Mouse (Mus musculus) macrophage (primary cell): ENCODE measurements around the gene Dlx6. TPM values are rescaled to one million over a fixed set of nuclear protein-coding genes. Genes with fewer than 3 reads are reported as not detected.

Experiments
- H3K27ac ChIP-seq: fragments of 350-480 bp; formaldehyde crosslinking; 2 replicates; pipeline ENCODE4 v1.9.0; 2021
- H3K36me3 ChIP-seq: fragments of 350-480 bp; formaldehyde crosslinking; 2 replicates; pipeline ENCODE4 v1.9.0; 2021; ENCODE audit errors: inconsistent target
- H3K4me3 ChIP-seq: fragments of 350-480 bp; formaldehyde crosslinking; 2 replicates; pipeline ENCODE4 v1.9.0; 2021; ENCODE audit errors: inconsistent target
- H3K79me2 ChIP-seq: fragments of 350-480 bp; formaldehyde crosslinking; 2 replicates; pipeline ENCODE4 v1.9.0; 2021; ENCODE audit errors: inconsistent target
- WGBS: methylation state at CpG from one replicate; pipeline ENCODE4 v1.1.7; 2026; ENCODE audit warnings: inconsistent platforms; ENCODE audit not compliant: missing documents; 5-methylcytosine and 5-hydroxymethylcytosine counted together
- polyA plus RNA-seq: library from polyadenylated mRNA; stranded (reverse); fragments of 250-400 nt; gene quantifications from 3 replicates; pipeline ENCODE4 v1.2.4, GENCODE M21; 2018; ENCODE audit warnings: inconsistent platforms

Gene Dlx6
- polyA plus RNA-seq, 1 experiment from 2014 or later: not detected

GRCm38 (mm10) chr6:6854902-6855745 lies 8.0 kb upstream of the Dlx6 start:
- WGBS: 10% methylated on average over 24 of the region's 25 CpGs
- Histone ChIP-seq H3K27ac (no peak overlapping the region), H3K79me2 (no peaks in the 10 kb centered on the region), H3K36me3 (no peaks in the 10 kb centered on the region), H3K4me3 (no peak overlapping the region)

DNA sequence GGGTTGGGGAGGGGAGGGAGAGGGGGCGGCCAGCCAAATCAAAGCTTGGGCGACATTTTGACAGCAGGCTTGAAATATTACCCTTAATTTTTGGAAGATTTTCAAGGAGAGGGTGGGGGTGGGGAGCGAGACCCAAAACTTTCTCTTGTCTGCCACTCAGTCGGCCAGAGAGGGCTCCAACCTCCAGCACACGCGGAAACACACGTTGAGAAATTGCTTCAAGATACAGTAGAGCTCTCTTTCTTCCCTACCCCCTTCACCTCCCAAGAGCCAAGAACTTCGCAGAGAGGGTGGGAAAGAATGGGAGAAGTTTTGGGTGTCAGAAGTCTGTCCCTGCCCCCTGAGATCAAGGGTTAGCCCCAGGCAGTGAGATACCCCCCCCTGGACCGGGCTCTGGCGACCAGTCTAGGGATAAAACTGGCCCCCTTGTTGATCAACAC lies 7.4 kb upstream of the Dlx6 start:
- no peaks in the 10 kb centered on the region for H3K79me2 ChIP-seq
- H3K4me3 ChIP-seq: no peak overlapping the region
- no peak overlapping the region for H3K27ac ChIP-seq
- H3K36me3 ChIP-seq: no peaks in the 10 kb centered on the region
- 5% methylated on average over 10 of the region's 10 CpGs for WGBS

- no peak overlapping the region for H3K4me3 ChIP-seq
- 5% methylated on average over 19 of the region's 20 CpGs for WGBS
- H3K79me2 ChIP-seq: no peaks in the 10 kb centered on the region
These were observed 6.8 kb upstream of the Dlx6 start for GRCm38 (mm10) chr6:6856316-6856715.

GRCm38 (mm10) chr6:6856881-6857280 lies 6.3 kb upstream of the Dlx6 start:
- Histone ChIP-seq H3K27ac (no peak overlapping the region), H3K79me2 (no peaks in the 10 kb centered on the region), H3K36me3 (no peaks in the 10 kb centered on the region), H3K4me3 (no peak overlapping the region)
- WGBS: 14% methylated on average over 4 of the region's 4 CpGs

More at GRCm38 (mm10) chr6:6856316-6856715, 6.8 kb upstream of the Dlx6 start:
- H3K27ac ChIP-seq: no peak overlapping the region
- H3K36me3 ChIP-seq: no peaks in the 10 kb centered on the region

GRCm38 (mm10) chr6:6857766-6858165 lies 5.4 kb upstream of the Dlx6 start:
- H3K36me3 ChIP-seq: no peaks in the 10 kb centered on the region
- 24% methylated on average over 2 of the region's 2 CpGs for WGBS
- no peak overlapping the region for H3K4me3 ChIP-seq
- no peaks in the 10 kb centered on the region for H3K79me2 ChIP-seq
- H3K27ac ChIP-seq: no peak overlapping the region

DNA sequence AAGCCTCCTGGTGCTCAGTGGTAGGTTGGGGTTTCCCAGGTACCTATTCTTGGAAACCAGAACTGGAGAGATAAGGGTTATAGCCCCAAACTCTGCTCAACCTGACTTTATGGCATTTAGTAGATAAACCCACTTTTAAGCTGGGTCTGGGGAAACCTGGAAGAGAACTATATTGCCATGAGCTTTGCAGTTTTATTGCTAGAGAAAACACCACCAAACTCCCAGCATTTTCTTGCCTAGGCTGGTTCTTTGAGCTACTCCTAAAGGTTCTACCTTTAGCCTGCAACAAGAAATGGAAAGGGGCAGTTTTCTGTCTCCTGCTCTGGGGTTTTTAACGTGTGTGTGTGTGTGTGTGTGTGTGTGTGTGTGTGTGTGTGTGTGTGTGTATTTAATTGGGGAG lies 4.6 kb upstream of the Dlx6 start:
- H3K4me3 ChIP-seq: no peak overlapping the region
- WGBS: 0% methylated on average over 1 of the region's 1 CpGs
- no peaks in the 10 kb centered on the region for H3K79me2 ChIP-seq
- no peaks in the 10 kb centered on the region for H3K36me3 ChIP-seq
- H3K27ac ChIP-seq: no peak overlapping the region

DNA sequence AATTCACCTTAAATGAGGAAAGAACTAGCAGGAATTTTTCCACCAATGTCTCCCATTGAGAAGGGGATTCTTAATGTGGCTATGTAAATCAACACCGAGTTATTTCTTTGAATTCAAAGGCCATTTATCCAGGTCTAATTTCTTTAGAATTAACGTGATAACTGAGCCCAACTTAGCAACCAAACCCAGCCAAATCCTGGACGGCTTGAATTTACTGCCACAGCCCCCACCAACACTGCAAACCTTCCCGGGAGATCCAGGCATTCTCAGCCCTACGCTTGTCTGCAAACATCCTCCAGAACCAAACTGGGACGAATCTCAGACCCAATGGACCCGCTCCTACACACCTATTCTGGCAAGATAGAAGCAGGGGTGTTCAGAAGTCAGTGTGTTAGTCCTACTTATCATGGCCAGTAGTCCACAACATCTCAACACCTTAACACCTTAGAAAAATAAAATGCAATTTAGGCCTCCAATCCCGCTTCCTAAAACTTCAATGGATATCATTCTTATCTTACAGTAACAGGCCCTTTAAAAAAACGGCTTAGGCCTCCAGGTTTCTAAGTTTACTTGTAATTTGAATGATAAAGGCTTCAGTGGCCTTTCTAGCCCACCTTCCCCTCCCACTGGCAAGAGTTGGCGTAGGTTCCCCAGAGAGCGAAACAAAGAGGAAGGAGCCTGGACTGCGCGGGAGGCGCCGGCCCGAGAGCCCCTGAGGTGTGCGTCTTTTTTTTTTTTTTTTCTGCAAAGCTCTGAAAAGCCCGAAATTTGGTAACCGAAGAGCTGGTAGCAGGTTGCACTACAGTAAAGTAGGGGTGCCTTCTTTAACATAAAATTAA lies 3.8 kb upstream of the Dlx6 start:
- no peaks in the 10 kb centered on the region for H3K79me2 ChIP-seq
- 9% methylated on average over 19 of the region's 19 CpGs for WGBS
- H3K27ac ChIP-seq: no peak overlapping the region
- no peak overlapping the region for H3K4me3 ChIP-seq
- H3K36me3 ChIP-seq: no peaks in the 10 kb centered on the region

GRCm38 (mm10) chr6:6859950-6860410 lies 3.2 kb upstream of the Dlx6 start:
- no peaks in the 10 kb centered on the region for H3K79me2 ChIP-seq
- no peak overlapping the region for H3K27ac ChIP-seq
- 4% methylated on average over 21 of the region's 21 CpGs for WGBS
- H3K4me3 ChIP-seq: no peak overlapping the region
- no peaks in the 10 kb centered on the region for H3K36me3 ChIP-seq

- H3K36me3 ChIP-seq: no peaks in the 10 kb centered on the region
- WGBS: 1% methylated on average over 33 of the region's 33 CpGs
- H3K4me3 ChIP-seq: no peak overlapping the region
- no peak overlapping the region for H3K27ac ChIP-seq
- no peaks in the 10 kb centered on the region for H3K79me2 ChIP-seq
These were observed 2.6 kb upstream of the Dlx6 start for GRCm38 (mm10) chr6:6860411-6861085.

GRCm38 (mm10) chr6:6861086-6861797 lies 1.9 kb upstream of the Dlx6 start:
- WGBS: 6% methylated on average over 21 of the region's 21 CpGs
- Histone ChIP-seq H3K36me3 (no peaks in the 10 kb centered on the region), H3K79me2 (no peaks in the 10 kb centered on the region), H3K4me3 (no peak overlapping the region), H3K27ac (no peak overlapping the region)

- Histone ChIP-seq H3K4me3 (no peak overlapping the region), H3K36me3 (no peaks in the 10 kb centered on the region), H3K27ac (no peak overlapping the region), H3K79me2 (no peaks in the 10 kb centered on the region)
- WGBS: 8% methylated on average over 11 of the region's 11 CpGs
These were observed 1.2 kb upstream of the Dlx6 start for GRCm38 (mm10) chr6:6861798-6862428.

- H3K27ac ChIP-seq: no peak overlapping the region
- no peaks in the 10 kb centered on the region for H3K36me3 ChIP-seq
- WGBS: 5% methylated on average over 23 of the region's 23 CpGs
- H3K4me3 ChIP-seq: no peak overlapping the region
- H3K79me2 ChIP-seq: no peaks in the 10 kb centered on the region
These were observed 523 bp upstream of the Dlx6 start for GRCm38 (mm10) chr6:6862611-6863010.

GRCm38 (mm10) chr6:6863955-6864354 lies 821 bp downstream of the Dlx6 start:
- H3K4me3 ChIP-seq: no peak overlapping the region
- H3K27ac ChIP-seq: no peak overlapping the region
- 3% methylated on average over 14 of the region's 21 CpGs for WGBS
- H3K36me3 ChIP-seq: no peaks in the 10 kb centered on the region
- H3K79me2 ChIP-seq: no peaks in the 10 kb centered on the region
